Mouse (Mus musculus): ENCODE measurements around the gene Dazl. TPM values are rescaled to one million over a fixed set of nuclear protein-coding genes. Genes with fewer than 3 reads are reported as not detected.

The Dazl gene
- polyA plus RNA-seq, 1 experiment: 0.25 TPM

DNA sequence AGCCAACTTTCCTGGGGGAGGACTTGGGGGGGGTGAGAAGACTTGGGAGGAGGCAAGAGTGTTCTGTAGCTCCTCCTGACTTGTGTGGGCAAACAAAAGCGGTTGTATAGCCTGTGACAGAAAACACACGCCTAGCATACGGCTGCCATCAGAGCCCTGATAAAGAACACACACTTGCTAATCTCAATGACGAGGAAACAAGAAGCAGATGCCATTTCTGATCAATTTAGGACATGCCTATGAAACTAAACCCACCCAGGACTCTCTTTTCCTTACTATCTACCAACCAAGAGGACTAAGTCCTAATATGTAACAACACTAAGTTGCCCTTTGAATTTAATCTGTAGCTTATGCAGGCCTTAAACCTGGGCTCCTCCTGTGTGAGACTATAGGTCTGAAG is 31.2 kb upstream of the Dazl start:
- 90% methylated on average over 4 of the region's 4 CpGs for WGBS
- TF ChIP-seq CTCF (IDR thresholded peaks at IDR 0.05; ENCODE audit: borderline replicate concordance, insufficient read depth, low read depth, low read length) (no peak), POLR2A (IDR thresholded peaks at IDR 0.05; ENCODE audit: borderline replicate concordance, insufficient read depth, low read length) (no peak)
- H3K27me3 ChIP-seq (ENCODE audit: control insufficient read depth, insufficient read depth, low read length): no peaks in the 10 kb centered on the region
- no peak overlapping the region for H3K4me3 ChIP-seq (replicated peaks; ENCODE audit: insufficient read depth, low read depth, low read length)
- no peak for DNase-seq
- no peaks in the 10 kb centered on the region for H3K4me1 ChIP-seq (ENCODE audit: control insufficient read depth, insufficient read depth, low read length)
- H3K27ac ChIP-seq (ENCODE audit: insufficient read depth, low read length): no peak overlapping the region

DNA sequence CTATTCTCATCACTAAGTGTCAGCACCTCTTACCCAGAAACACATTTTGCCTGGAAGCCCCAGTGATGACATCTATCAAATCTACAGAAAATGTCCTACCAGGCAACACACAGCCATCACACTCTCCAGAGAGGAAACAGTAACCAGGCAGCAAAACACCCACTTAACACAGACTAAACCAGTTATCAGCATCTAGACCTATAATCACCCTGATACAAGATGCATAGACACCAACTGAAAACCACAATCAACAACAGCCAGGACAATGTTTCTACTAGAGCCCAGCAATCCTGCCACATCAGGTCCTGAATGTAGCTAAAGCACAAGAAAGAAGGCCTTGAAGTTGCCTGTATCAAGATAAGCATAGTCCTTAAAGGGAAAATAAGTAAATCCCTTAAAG is 25.4 kb upstream of the Dazl start:
- Histone ChIP-seq H3K4me3 (replicated peaks; ENCODE audit: insufficient read depth, low read depth, low read length) (no peak overlapping the region), H3K27ac (ENCODE audit: insufficient read depth, low read length) (no peak overlapping the region), H3K4me1 (ENCODE audit: control insufficient read depth, insufficient read depth, low read length) (peaks cover 8% of the 10 kb centered on the region), H3K27me3 (ENCODE audit: control insufficient read depth, insufficient read depth, low read length) (no peaks in the 10 kb centered on the region)
- TF ChIP-seq CTCF (IDR thresholded peaks at IDR 0.05; ENCODE audit: borderline replicate concordance, insufficient read depth, low read depth, low read length): no peak
- TF ChIP-seq POLR2A (IDR thresholded peaks at IDR 0.05; ENCODE audit: borderline replicate concordance, insufficient read depth, low read length): no peak
- no peak for DNase-seq

DNA sequence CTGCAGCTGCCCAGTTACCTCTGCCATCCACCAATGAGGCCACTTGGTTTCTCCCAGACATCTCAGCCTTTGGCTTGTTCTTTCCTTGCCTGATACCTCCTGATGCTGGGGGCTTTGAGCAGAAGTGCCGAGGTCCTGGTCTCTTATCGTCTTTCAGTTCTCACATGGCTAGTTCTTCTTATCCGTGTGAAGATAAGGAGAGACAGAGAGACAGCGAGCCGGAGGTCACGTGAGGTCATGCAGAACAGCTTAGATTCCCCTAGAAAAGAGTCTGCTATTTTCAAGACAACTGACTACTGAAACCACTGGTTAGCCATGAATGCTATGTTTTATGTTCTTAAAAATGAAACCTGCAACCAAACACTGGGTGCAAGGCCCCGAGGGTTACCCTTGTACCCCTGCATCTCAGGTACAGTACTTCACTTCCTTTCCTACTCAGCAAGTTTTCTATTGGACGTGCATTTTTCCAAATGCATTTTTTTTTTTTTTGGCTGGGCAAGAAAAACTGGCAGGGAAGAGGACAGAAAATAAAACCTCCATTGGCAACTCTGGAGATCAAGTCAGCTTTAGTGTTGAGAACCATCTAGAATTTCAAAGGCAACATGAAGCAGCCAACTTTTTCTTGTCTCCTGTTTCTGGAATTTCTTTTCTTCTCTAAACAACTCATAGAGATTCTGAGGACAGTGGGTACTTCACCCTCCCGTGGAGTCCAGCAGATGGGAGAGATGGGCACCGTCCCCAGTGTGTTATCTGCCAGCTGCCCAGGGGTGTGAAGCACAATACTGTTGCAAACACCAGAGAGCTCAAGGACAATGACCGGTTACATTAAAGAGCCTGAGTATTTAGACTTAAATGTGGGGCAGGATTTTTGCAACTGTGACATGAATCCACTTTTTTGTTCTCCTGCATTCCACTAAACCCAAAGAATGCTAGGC is 23.0 kb upstream of the Dazl start:
- Histone ChIP-seq H3K4me1 (ENCODE audit: control insufficient read depth, insufficient read depth, low read length) (peaks cover 8% of the 10 kb centered on the region), H3K27ac (ENCODE audit: insufficient read depth, low read length) (no peak overlapping the region), H3K4me3 (replicated peaks; ENCODE audit: insufficient read depth, low read depth, low read length) (no peak overlapping the region), H3K27me3 (ENCODE audit: control insufficient read depth, insufficient read depth, low read length) (no peaks in the 10 kb centered on the region)
- WGBS: 55% methylated on average over 11 of the region's 11 CpGs
- TF ChIP-seq CTCF (IDR thresholded peaks at IDR 0.05; ENCODE audit: borderline replicate concordance, insufficient read depth, low read depth, low read length): no peak
- no peak for TF ChIP-seq POLR2A (IDR thresholded peaks at IDR 0.05; ENCODE audit: borderline replicate concordance, insufficient read depth, low read length)
- peak; percentile 62 to 65 for DNase-seq

DNA sequence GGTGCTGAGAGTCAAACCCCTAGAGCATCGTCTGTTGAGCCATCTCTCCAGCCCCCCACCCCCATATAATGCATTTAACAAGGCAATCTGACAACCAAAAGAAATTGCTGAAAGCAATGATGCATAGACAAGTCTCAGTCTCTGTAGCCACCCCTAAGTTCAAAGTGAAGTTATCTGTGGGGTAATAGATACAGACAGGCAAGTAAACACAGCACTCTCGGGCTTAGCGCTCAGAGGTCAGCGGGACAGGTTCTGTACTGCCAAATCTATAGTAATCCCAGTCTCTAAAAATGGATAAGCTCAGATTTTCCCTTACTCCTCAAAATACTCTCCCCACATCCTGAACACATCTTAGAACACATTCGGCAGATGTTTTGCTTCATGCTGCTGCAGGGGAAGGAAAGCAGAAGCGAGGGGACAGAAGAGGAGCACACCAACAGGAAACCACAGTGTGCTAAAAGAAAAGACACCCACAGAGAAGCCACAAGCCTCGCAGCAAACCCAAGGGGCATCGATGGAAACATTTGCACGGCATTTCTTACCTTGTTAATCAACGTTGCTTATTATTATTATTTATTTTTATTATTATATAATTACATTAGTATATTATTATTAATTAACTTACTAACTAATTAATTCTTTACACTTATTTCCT is 16.8 kb upstream of the Dazl start:
- H3K4me1 ChIP-seq (ENCODE audit: control insufficient read depth, insufficient read depth, low read length): no peaks in the 10 kb centered on the region
- H3K27me3 ChIP-seq (ENCODE audit: control insufficient read depth, insufficient read depth, low read length): no peaks in the 10 kb centered on the region
- WGBS: 68% methylated on average over 10 of the region's 10 CpGs
- no peak overlapping the region for H3K4me3 ChIP-seq (replicated peaks; ENCODE audit: insufficient read depth, low read depth, low read length)
- TF ChIP-seq POLR2A (IDR thresholded peaks at IDR 0.05; ENCODE audit: borderline replicate concordance, insufficient read depth, low read length): no peak
- TF ChIP-seq CTCF (IDR thresholded peaks at IDR 0.05; ENCODE audit: borderline replicate concordance, insufficient read depth, low read depth, low read length): no peak
- no peak overlapping the region for H3K27ac ChIP-seq (ENCODE audit: insufficient read depth, low read length)
- no peak for DNase-seq

GRCm38 (mm10) chr17:50309512-50310072 is 16.2 kb upstream of the Dazl start:
- 47% methylated on average over 5 of the region's 5 CpGs for WGBS
- Histone ChIP-seq H3K27ac (ENCODE audit: insufficient read depth, low read length) (no peak overlapping the region), H3K4me1 (ENCODE audit: control insufficient read depth, insufficient read depth, low read length) (no peaks in the 10 kb centered on the region), H3K4me3 (replicated peaks; ENCODE audit: insufficient read depth, low read depth, low read length) (no peak overlapping the region), H3K27me3 (ENCODE audit: control insufficient read depth, insufficient read depth, low read length) (no peaks in the 10 kb centered on the region)
- TF ChIP-seq POLR2A (IDR thresholded peaks at IDR 0.05; ENCODE audit: borderline replicate concordance, insufficient read depth, low read length) (no peak), CTCF (IDR thresholded peaks at IDR 0.05; ENCODE audit: borderline replicate concordance, insufficient read depth, low read depth, low read length) (no peak)
- DNase-seq: no peak

GRCm38 (mm10) chr17:50308880-50309279 is 15.4 kb upstream of the Dazl start:
- no peak for DNase-seq
- H3K4me1 ChIP-seq (ENCODE audit: control insufficient read depth, insufficient read depth, low read length): no peaks in the 10 kb centered on the region
- WGBS: 79% methylated on average over 5 of the region's 5 CpGs
- H3K27me3 ChIP-seq (ENCODE audit: control insufficient read depth, insufficient read depth, low read length): no peaks in the 10 kb centered on the region
- TF ChIP-seq POLR2A (IDR thresholded peaks at IDR 0.05; ENCODE audit: borderline replicate concordance, insufficient read depth, low read length): no peak
- TF ChIP-seq CTCF (IDR thresholded peaks at IDR 0.05; ENCODE audit: borderline replicate concordance, insufficient read depth, low read depth, low read length): no peak
- H3K4me3 ChIP-seq (replicated peaks; ENCODE audit: insufficient read depth, low read depth, low read length): no peak overlapping the region
- no peak overlapping the region for H3K27ac ChIP-seq (ENCODE audit: insufficient read depth, low read length)

- WGBS: 95% methylated on average over 10 of the region's 10 CpGs
- TF ChIP-seq CTCF (IDR thresholded peaks at IDR 0.05; ENCODE audit: borderline replicate concordance, insufficient read depth, low read depth, low read length) (no peak), POLR2A (IDR thresholded peaks at IDR 0.05; ENCODE audit: borderline replicate concordance, insufficient read depth, low read length) (no peak)
- H3K4me1 ChIP-seq (ENCODE audit: control insufficient read depth, insufficient read depth, low read length): no peaks in the 10 kb centered on the region
Measured at GRCm38 (mm10) chr17:50308059-50308647, 14.7 kb upstream of the Dazl start.

More at GRCm38 (mm10) chr17:50308059-50308647, 14.7 kb upstream of the Dazl start:
- no peaks in the 10 kb centered on the region for H3K27me3 ChIP-seq (ENCODE audit: control insufficient read depth, insufficient read depth, low read length)
- no peak for DNase-seq
- no peak overlapping the region for H3K27ac ChIP-seq (ENCODE audit: insufficient read depth, low read length)
- H3K4me3 ChIP-seq (replicated peaks; ENCODE audit: insufficient read depth, low read depth, low read length): no peak overlapping the region

Data from cerebellum, adult 2 months (tissue).